Mouse (Mus musculus) B cell, adult 2 months (primary cell): ENCODE measurements at regions not wholly inside any gene's neighbourhood (a gene's known extent, or its start where the extent isn't known, plus 50 kb on each side); places are given as distances from the start of the nearest gene placed in this dataset.

Experiments
- DNase-seq, 2 experiments: peaks; one replicate each; pipeline ENCODE4 v3.0.0; 2022

- no peak for DNase-seq
These were observed 169.8 kb downstream of the Arrdc4 start for GRCm38 (mm10) chr7:68579216-68579615.

- no peak for DNase-seq
These were observed 177.7 kb downstream of the Arrdc4 start for GRCm38 (mm10) chr7:68571315-68571714.

GRCm38 (mm10) chr7:68568127-68568510 lies 180.9 kb downstream of the Arrdc4 start:
- DNase-seq: no peak

- DNase-seq: no peak
These were observed 181.5 kb downstream of the Arrdc4 start for GRCm38 (mm10) chr7:68567452-68568126.

- no peak for DNase-seq
These were observed 189.3 kb downstream of the Arrdc4 start for GRCm38 (mm10) chr7:68559440-68560343.

GRCm38 (mm10) chr7:68550330-68550729 lies 198.7 kb downstream of the Arrdc4 start:
- DNase-seq: no peak

- no peak for DNase-seq
These were observed 200.9 kb downstream of the Arrdc4 start for GRCm38 (mm10) chr7:68548176-68548575.

- DNase-seq: no peak
These were observed 204.9 kb downstream of the Arrdc4 start for GRCm38 (mm10) chr7:68544136-68544535.

- no peak for DNase-seq
These were observed 235.5 kb downstream of the Fam169b start for GRCm38 (mm10) chr7:68509096-68509495.

GRCm38 (mm10) chr7:68491143-68491810 lies 217.6 kb downstream of the Fam169b start:
- no peak for DNase-seq

GRCm38 (mm10) chr7:68486676-68487075 lies 213.0 kb downstream of the Fam169b start:
- no peak for DNase-seq

- DNase-seq: no peak
These were observed 208.9 kb downstream of the Fam169b start for GRCm38 (mm10) chr7:68482553-68482952.

- DNase-seq: peak; percentile 1 to 8
These were observed 207.1 kb downstream of the Fam169b start for GRCm38 (mm10) chr7:68480770-68481169.

GRCm38 (mm10) chr7:68480336-68480735 lies 206.7 kb downstream of the Fam169b start:
- no peak for DNase-seq

- no peak for DNase-seq
These were observed 204.4 kb downstream of the Fam169b start for GRCm38 (mm10) chr7:68478044-68478443.

GRCm38 (mm10) chr7:68472800-68473199 lies 199.2 kb downstream of the Fam169b start:
- DNase-seq: no peak

- DNase-seq: no peak
These were observed 197.3 kb downstream of the Fam169b start for GRCm38 (mm10) chr7:68470983-68471382.

GRCm38 (mm10) chr7:68468574-68468973 lies 194.9 kb downstream of the Fam169b start:
- DNase-seq: no peak

- no peak for DNase-seq
These were observed 184.2 kb downstream of the Fam169b start for GRCm38 (mm10) chr7:68457842-68458241.

- no peak for DNase-seq
These were observed 181.8 kb downstream of the Fam169b start for GRCm38 (mm10) chr7:68455451-68455850.

- no peak for DNase-seq
These were observed 179.5 kb downstream of the Fam169b start for GRCm38 (mm10) chr7:68453028-68453692.

- DNase-seq: no peak
These were observed 170.9 kb downstream of the Fam169b start for GRCm38 (mm10) chr7:68444426-68445095.
